Mouse (Mus musculus) spleen, embryonic (tissue): Measurements from ENCODE around the gene Med8.

ENCODE experiments used
- CTCF ChIA-PET: fragments of 350-600 bp; sonication (Branson Sonifier 250); formaldehyde crosslinking; loops from one replicate; lab custom pipeline; 2022; lab: Charles Lee

Gene Med8

GRCm38 (mm10) chr4:118413553-118413952 is 4.4 kb downstream of the Med8 start:
- CTCF ChIA-PET = no interaction called here

- CTCF ChIA-PET = no interaction called here
Measured at GRCm38 (mm10) chr4:118415779-118416178, 6.6 kb downstream of the Med8 start.

- CTCF ChIA-PET = no interaction called here
Measured at GRCm38 (mm10) chr4:118416329-118416728, 7.2 kb downstream of the Med8 start.

- CTCF ChIA-PET = interaction anchor here (0.7 kb wide), 1 partner anchor 16 kb away, joined by 3 read pairs; no protein-coding TSS in a partner anchor
Measured at GRCm38 (mm10) chr4:118417112-118417797, 8.1 kb downstream of the Med8 start.

- CTCF ChIA-PET = no interaction called here
Measured at GRCm38 (mm10) chr4:118421384-118421783, 12.2 kb downstream of the Med8 start.

- CTCF ChIA-PET = no interaction called here
Measured at GRCm38 (mm10) chr4:118424541-118425160, 15.5 kb downstream of the Med8 start.

- CTCF ChIA-PET = interaction anchor here (0.6 kb wide), 1 partner anchor 450 kb away, joined by 6 read pairs; no protein-coding TSS in a partner anchor
Measured at GRCm38 (mm10) chr4:118425374-118425773, 16.2 kb downstream of the Med8 start.

- CTCF ChIA-PET = interaction anchor here (0.7 kb wide), 1 partner anchor 122 kb away, joined by 11 read pairs; no protein-coding TSS in a partner anchor
Measured at GRCm38 (mm10) chr4:118427415-118427767, 18.3 kb downstream of the Med8 start.

GRCm38 (mm10) chr4:118427768-118428451 is 18.8 kb downstream of the Med8 start, which contains the start of gene Elovl1:
Elovl1 (plus strand) TSS chr4:118428093.
- CTCF ChIA-PET = interaction anchor here (0.7 to 1.0 kb wide), 2 partner anchors 21 to 123 kb away, joined by 3 to 11 read pairs; no protein-coding TSS in a partner anchor

GRCm38 (mm10) chr4:118428531-118429214 is 19.5 kb downstream of the Med8 start:
- CTCF ChIA-PET = interaction anchor here (1.0 kb wide), 1 partner anchor 22 kb away, joined by 3 read pairs; no protein-coding TSS in a partner anchor

- CTCF ChIA-PET = no interaction called here
Measured at GRCm38 (mm10) chr4:118429215-118429895, 20.2 kb downstream of the Med8 start.

- CTCF ChIA-PET = no interaction called here
Measured at GRCm38 (mm10) chr4:118432332-118432731, 23.2 kb downstream of the Med8 start.

- CTCF ChIA-PET = no interaction called here
Measured at GRCm38 (mm10) chr4:118436820-118437603, 27.9 kb downstream of the Med8 start, which contains the start of gene Cdc20. Cdc20 (minus strand) TSS chr4:118437352.

- CTCF ChIA-PET = no interaction called here
Measured at GRCm38 (mm10) chr4:118437829-118438253, 28.7 kb downstream of the Med8 start.

- CTCF ChIA-PET = no interaction called here
Measured at GRCm38 (mm10) chr4:118445088-118445487, 36.0 kb downstream of the Med8 start.

- CTCF ChIA-PET = no interaction called here
Measured at GRCm38 (mm10) chr4:118445781-118446414, 36.8 kb downstream of the Med8 start.

GRCm38 (mm10) chr4:118446415-118447153 is 37.4 kb downstream of the Med8 start:
- CTCF ChIA-PET = no interaction called here

- CTCF ChIA-PET = no interaction called here
Measured at GRCm38 (mm10) chr4:118457345-118457975, 48.3 kb downstream of the Med8 start, which contains the start of gene Mpl. Mpl (minus strand) TSS chr4:118457513.
